Mouse (Mus musculus) heart, adult 2 months (tissue): ENCODE data around the gene E130114P18Rik.

Source experiments
- CTCF ChIP-seq: fragments of 200-600 bp; IDR thresholded peaks from 2 replicates; pipeline ENCODE4 v1.8.1; 2022; ENCODE audit warnings: antibody characterized with exemption, mild to moderate bottlenecking, moderate library complexity
- EP300 ChIP-seq: fragments of 200-500 bp; IDR thresholded peaks from 2 replicates; pipeline ENCODE4 v1.6.1; 2011; ENCODE audit warnings: low read depth, low read length, control low read depth; ENCODE audit not compliant: insufficient read depth
- POLR2A ChIP-seq: fragments of 200-500 bp; IDR thresholded peaks from 2 replicates; pipeline ENCODE4 v1.6.1; 2011; ENCODE audit warnings: mild to moderate bottlenecking, low read depth, low read length, control low read depth; ENCODE audit not compliant: insufficient read depth

GRCm38 (mm10) chr4:97805255-97805654 is 27.4 kb upstream of the E130114P18Rik start:
- TF ChIP-seq POLR2A (no peak), CTCF (no peak), EP300 (no peak)
